Mouse (Mus musculus): ENCODE data around the gene Ap3s2. TPM values are rescaled to one million over a fixed set of nuclear protein-coding genes. Genes with fewer than 3 reads are reported as not detected.

Ap3s2 gene
- polyA plus RNA-seq, 1 experiment from 2014 or later = 26.4 TPM

- Histone ChIP-seq H3K4me2 (ENCODE audit: low read depth, low read length) (no peak overlapping the region), H3K9ac (ENCODE audit: low read length) (no peak overlapping the region), H3K36me3 (ENCODE audit: control insufficient read depth, insufficient read depth, low read length) (no peaks in the 10 kb centered on the region), H3K9me3 (replicated peaks; ENCODE audit: control insufficient read depth, low read length) (no peaks in the 10 kb centered on the region), H3K4me1 (ENCODE audit: control insufficient read depth, insufficient read depth, low read length) (0 out of 2 replicates have a peak, but pooled peaks cover 3% of the 10 kb centered on the region), H3K27me3 (ENCODE audit: control insufficient read depth, insufficient read depth, low read length) (no peaks in the 10 kb centered on the region), H3K27ac (ENCODE audit: low read length) (no peak overlapping the region), H3K4me3 (replicated peaks; ENCODE audit: low read length) (no peak overlapping the region)
- no peak for ATAC-seq (ENCODE audit: insufficient read depth, low FRiP score)
- 95% methylated on average over 1 of the region's 1 CpGs for WGBS
Measured at GRCm38 (mm10) chr7:79894790-79895189, 25.7 kb downstream of the Ap3s2 start.

GRCm38 (mm10) chr7:79892576-79893428 lies 27.6 kb downstream of the Ap3s2 start:
- 64% methylated on average over 6 of the region's 6 CpGs for WGBS
- Histone ChIP-seq H3K4me3 (replicated peaks; ENCODE audit: low read length) (no peak overlapping the region), H3K27ac (ENCODE audit: low read length) (no peak overlapping the region; the same call in 1 of the 2 replicates), H3K27me3 (ENCODE audit: control insufficient read depth, insufficient read depth, low read length) (no peaks in the 10 kb centered on the region), H3K9me3 (replicated peaks; ENCODE audit: control insufficient read depth, low read length) (no peaks in the 10 kb centered on the region), H3K4me2 (ENCODE audit: low read depth, low read length) (no peak overlapping the region), H3K36me3 (ENCODE audit: control insufficient read depth, insufficient read depth, low read length) (no peaks in the 10 kb centered on the region), H3K9ac (ENCODE audit: low read length) (no peak overlapping the region), H3K4me1 (ENCODE audit: control insufficient read depth, insufficient read depth, low read length) (0 out of 2 replicates have a peak, but pooled peaks cover 3% of the 10 kb centered on the region)
- ATAC-seq (ENCODE audit: insufficient read depth, low FRiP score) = peak; percentile 25; the same call in 1 of the 2 replicates

- Histone ChIP-seq H3K4me1 (ENCODE audit: control insufficient read depth, insufficient read depth, low read length) (0 out of 2 replicates have a peak, but pooled peaks cover 3% of the 10 kb centered on the region), H3K9me3 (replicated peaks; ENCODE audit: control insufficient read depth, low read length) (no peaks in the 10 kb centered on the region), H3K9ac (ENCODE audit: low read length) (no peak overlapping the region), H3K27ac (ENCODE audit: low read length) (peak overlapping the region; percentile 69), H3K36me3 (ENCODE audit: control insufficient read depth, insufficient read depth, low read length) (no peaks in the 10 kb centered on the region), H3K4me2 (ENCODE audit: low read depth, low read length) (no peak overlapping the region), H3K27me3 (ENCODE audit: control insufficient read depth, insufficient read depth, low read length) (no peaks in the 10 kb centered on the region), H3K4me3 (replicated peaks; ENCODE audit: low read length) (no peak overlapping the region)
- WGBS = 79% methylated on average over 15 of the region's 15 CpGs
- no peak; the same call in 1 of the 2 replicates for ATAC-seq (ENCODE audit: insufficient read depth, low FRiP score)
Measured at GRCm38 (mm10) chr7:79890436-79891221, 29.8 kb downstream of the Ap3s2 start.

GRCm38 (mm10) chr7:79888603-79889002 lies 31.8 kb downstream of the Ap3s2 start:
- ATAC-seq (ENCODE audit: insufficient read depth, low FRiP score) = peak; percentile 90
- H3K36me3 ChIP-seq (ENCODE audit: control insufficient read depth, insufficient read depth, low read length) = no peaks in the 10 kb centered on the region
- no peaks in the 10 kb centered on the region for H3K27me3 ChIP-seq (ENCODE audit: control insufficient read depth, insufficient read depth, low read length)
- no peaks in the 10 kb centered on the region for H3K9me3 ChIP-seq (replicated peaks; ENCODE audit: control insufficient read depth, low read length)
- H3K27ac ChIP-seq (ENCODE audit: low read length) = peak overlapping the region; percentile 79
- no peak overlapping the region for H3K9ac ChIP-seq (ENCODE audit: low read length)
- H3K4me3 ChIP-seq (replicated peaks; ENCODE audit: low read length) = no peak overlapping the region
- WGBS = 65% methylated on average over 9 of the region's 9 CpGs
- H3K4me1 ChIP-seq (ENCODE audit: control insufficient read depth, insufficient read depth, low read length) = 0 out of 2 replicates have a peak, but pooled peaks cover 3% of the 10 kb centered on the region
- H3K4me2 ChIP-seq (ENCODE audit: low read depth, low read length) = 0 out of 2 replicates have a peak overlapping the region, but pooled peaks have one; percentile 1

- peaks cover 3% of the 10 kb centered on the region; the same call in 1 of the 2 replicates for H3K4me1 ChIP-seq (ENCODE audit: control insufficient read depth, insufficient read depth, low read length)
- no peak overlapping the region for H3K27ac ChIP-seq (ENCODE audit: low read length)
- no peak overlapping the region for H3K4me2 ChIP-seq (ENCODE audit: low read depth, low read length)
- 76% methylated on average over 7 of the region's 7 CpGs for WGBS
- H3K36me3 ChIP-seq (ENCODE audit: control insufficient read depth, insufficient read depth, low read length) = no peaks in the 10 kb centered on the region; the same call in 1 of the 2 replicates
- H3K4me3 ChIP-seq (replicated peaks; ENCODE audit: low read length) = no peak overlapping the region
- H3K9me3 ChIP-seq (replicated peaks; ENCODE audit: control insufficient read depth, low read length) = no peaks in the 10 kb centered on the region
- no peak overlapping the region for H3K9ac ChIP-seq (ENCODE audit: low read length)
- no peak for ATAC-seq (ENCODE audit: insufficient read depth, low FRiP score)
- no peaks in the 10 kb centered on the region for H3K27me3 ChIP-seq (ENCODE audit: control insufficient read depth, insufficient read depth, low read length)
Measured at GRCm38 (mm10) chr7:79883613-79884334, 36.7 kb downstream of the Ap3s2 start.

- peaks cover 3% of the 10 kb centered on the region; the same call in 1 of the 2 replicates for H3K4me1 ChIP-seq (ENCODE audit: control insufficient read depth, insufficient read depth, low read length)
- ATAC-seq (ENCODE audit: insufficient read depth, low FRiP score) = no peak
- 64% methylated on average over 6 of the region's 6 CpGs for WGBS
- peak overlapping the region; percentile 29; the same call in 1 of the 2 replicates for H3K27ac ChIP-seq (ENCODE audit: low read length)
- no peak overlapping the region for H3K4me2 ChIP-seq (ENCODE audit: low read depth, low read length)
- no peak overlapping the region for H3K4me3 ChIP-seq (replicated peaks; ENCODE audit: low read length)
- H3K9ac ChIP-seq (ENCODE audit: low read length) = no peak overlapping the region
- H3K27me3 ChIP-seq (ENCODE audit: control insufficient read depth, insufficient read depth, low read length) = no peaks in the 10 kb centered on the region
- no peaks in the 10 kb centered on the region for H3K9me3 ChIP-seq (replicated peaks; ENCODE audit: control insufficient read depth, low read length)
- no peaks in the 10 kb centered on the region; the same call in 1 of the 2 replicates for H3K36me3 ChIP-seq (ENCODE audit: control insufficient read depth, insufficient read depth, low read length)
Measured at GRCm38 (mm10) chr7:79881901-79882300, 38.5 kb downstream of the Ap3s2 start.

- 38% methylated on average over 3 of the region's 3 CpGs for WGBS
- H3K9ac ChIP-seq (ENCODE audit: low read length) = 0 out of 2 replicates have a peak overlapping the region, but pooled peaks have one; percentile 2
- H3K4me1 ChIP-seq (ENCODE audit: control insufficient read depth, insufficient read depth, low read length) = peaks cover 3% of the 10 kb centered on the region; the same call in 1 of the 2 replicates
- H3K4me3 ChIP-seq (replicated peaks; ENCODE audit: low read length) = no peak overlapping the region
- no peak overlapping the region for H3K4me2 ChIP-seq (ENCODE audit: low read depth, low read length)
- H3K36me3 ChIP-seq (ENCODE audit: control insufficient read depth, insufficient read depth, low read length) = no peaks in the 10 kb centered on the region; the same call in 1 of the 2 replicates
- 0 out of 2 replicates have a peak, but pooled peaks have one; percentile 25 for ATAC-seq (ENCODE audit: insufficient read depth, low FRiP score)
- no peaks in the 10 kb centered on the region for H3K9me3 ChIP-seq (replicated peaks; ENCODE audit: control insufficient read depth, low read length)
- H3K27me3 ChIP-seq (ENCODE audit: control insufficient read depth, insufficient read depth, low read length) = no peaks in the 10 kb centered on the region
- 0 out of 2 replicates have a peak overlapping the region, but pooled peaks have one; percentile 29 for H3K27ac ChIP-seq (ENCODE audit: low read length)
Measured at GRCm38 (mm10) chr7:79880998-79881397, 39.5 kb downstream of the Ap3s2 start.

GRCm38 (mm10) chr7:79880033-79880432 lies 40.4 kb downstream of the Ap3s2 start:
- H3K9me3 ChIP-seq (replicated peaks; ENCODE audit: control insufficient read depth, low read length) = no peaks in the 10 kb centered on the region
- no peak overlapping the region for H3K9ac ChIP-seq (ENCODE audit: low read length)
- ATAC-seq (ENCODE audit: insufficient read depth, low FRiP score) = 0 out of 2 replicates have a peak, but pooled peaks have one; percentile 39
- H3K4me2 ChIP-seq (ENCODE audit: low read depth, low read length) = no peak overlapping the region
- H3K27ac ChIP-seq (ENCODE audit: low read length) = no peak overlapping the region
- 84% methylated on average over 6 of the region's 6 CpGs for WGBS
- H3K36me3 ChIP-seq (ENCODE audit: control insufficient read depth, insufficient read depth, low read length) = no peaks in the 10 kb centered on the region; the same call in 1 of the 2 replicates
- H3K27me3 ChIP-seq (ENCODE audit: control insufficient read depth, insufficient read depth, low read length) = no peaks in the 10 kb centered on the region
- H3K4me3 ChIP-seq (replicated peaks; ENCODE audit: low read length) = no peak overlapping the region
- peaks cover 3% of the 10 kb centered on the region; the same call in 1 of the 2 replicates for H3K4me1 ChIP-seq (ENCODE audit: control insufficient read depth, insufficient read depth, low read length)

Measured in stomach, embryonic 16.5 days (tissue).